Mouse (Mus musculus) C3H10T1/2 (cell line): Measurements from ENCODE around the gene Olfr1054. TPM values are rescaled to one million over a fixed set of nuclear protein-coding genes. Genes with fewer than 3 reads are reported as not detected.

Experiments
- polyA plus RNA-seq, 2 experiments: library from polyadenylated mRNA; unstranded; fragments of >200 nt; fragmentation: generic; extraction: Trizol; gene quantifications; one replicate each; pipeline ENCODE4 v1.2.1; 2012; ENCODE audit warnings: missing spikeins in 2 of 2

The Olfr1054 gene
- not detected for polyA plus RNA-seq

GRCm38 (mm10) chr2:86335333-86335732 lies at the start of gene Olfr1054:
Gene Olfr1054, minus strand, starts transcription at chr2:86335433.

GRCm38 (mm10) chr2:86378293-86378692 lies 43.1 kb upstream of the Olfr1054 start, which contains the start of gene Olfr1057:
Gene Olfr1057, minus strand, starts transcription at chr2:86378393.

GRCm38 (mm10) chr2:86362369-86362768 lies 27.1 kb upstream of the Olfr1054 start, which contains the start of gene Olfr1056:
Gene Olfr1056, minus strand, starts transcription at chr2:86362469.

GRCm38 (mm10) chr2:86350184-86350583 lies 15.0 kb upstream of the Olfr1054 start, which contains the start of gene Olfr1055:
Gene Olfr1055, minus strand, starts transcription at chr2:86350284.

GRCm38 (mm10) chr2:86315184-86315583 lies 20.0 kb downstream of the Olfr1054 start, which contains the start of gene Olfr1053:
Gene Olfr1053, minus strand, starts transcription at chr2:86315284.

GRCm38 (mm10) chr2:86292155-86292554 lies 43.1 kb downstream of the Olfr1054 start, which contains the start of gene Olfr1052:
Gene Olfr1052, plus strand, starts transcription at chr2:86292455.

Other genes starting within 250 kb of the Olfr1054 start
- gene Olfr1037, start 248.0 kb downstream of the Olfr1054 start, polyA plus RNA-seq: not detected
- gene Olfr1039, start 199.5 kb downstream of the Olfr1054 start, polyA plus RNA-seq: not detected
- gene Olfr1040, start 188.7 kb downstream of the Olfr1054 start, polyA plus RNA-seq: not detected
- gene Olfr1042, start 173.6 kb downstream of the Olfr1054 start, polyA plus RNA-seq: not detected
- gene Olfr1043, start 167.9 kb downstream of the Olfr1054 start, polyA plus RNA-seq: not detected
- gene Olfr1044, start 157.6 kb downstream of the Olfr1054 start, polyA plus RNA-seq: not detected
- not detected for gene Olfr52, start 149.8 kb downstream of the Olfr1054 start, polyA plus RNA-seq
- gene Olfr1045, start 132.4 kb downstream of the Olfr1054 start, polyA plus RNA-seq: not detected
- not detected for gene Olfr1046, start 116.1 kb downstream of the Olfr1054 start, polyA plus RNA-seq
- not detected for gene Olfr1047, start 104.0 kb downstream of the Olfr1054 start, polyA plus RNA-seq
- gene Olfr1048, start 95.1 kb downstream of the Olfr1054 start, polyA plus RNA-seq: not detected
- not detected for gene Olfr1049, start 77.1 kb downstream of the Olfr1054 start, polyA plus RNA-seq
- not detected for gene Olfr1051, start 56.3 kb downstream of the Olfr1054 start, polyA plus RNA-seq
- gene Olfr1052, start 43.0 kb downstream of the Olfr1054 start, polyA plus RNA-seq: not detected
- gene Olfr1053, start 20.1 kb downstream of the Olfr1054 start, polyA plus RNA-seq: not detected
- gene Olfr1055, start 14.9 kb upstream of the Olfr1054 start, polyA plus RNA-seq: not detected
- not detected for gene Olfr1056, start 27.0 kb upstream of the Olfr1054 start, polyA plus RNA-seq
- not detected for gene Olfr1057, start 43.0 kb upstream of the Olfr1054 start, polyA plus RNA-seq
- gene Olfr1058, start 53.1 kb upstream of the Olfr1054 start, polyA plus RNA-seq: not detected
- gene Olfr1061, start 78.6 kb upstream of the Olfr1054 start, polyA plus RNA-seq: not detected
- not detected for gene Olfr1062, start 91.3 kb upstream of the Olfr1054 start, polyA plus RNA-seq
- not detected for gene Olfr1065, start 115.2 kb upstream of the Olfr1054 start, polyA plus RNA-seq
- not detected for gene Olfr1066, start 120.8 kb upstream of the Olfr1054 start, polyA plus RNA-seq
- not detected for gene Olfr228, start 152.0 kb upstream of the Olfr1054 start, polyA plus RNA-seq
- gene Olfr1076, start 173.0 kb upstream of the Olfr1054 start, polyA plus RNA-seq: not detected
- gene Olfr1079, start 207.0 kb upstream of the Olfr1054 start, polyA plus RNA-seq: not detected
- gene Olfr1080, start 222.8 kb upstream of the Olfr1054 start, polyA plus RNA-seq: not detected